Mouse (Mus musculus) heart, postnatal 0 days (tissue): ENCODE data around the gene Parva.

ENCODE experiments used
- CTCF ChIP-seq: IDR thresholded peaks from 2 replicates; pipeline ENCODE4 v1.5.1; 2016; ENCODE audit warnings: antibody characterized with exemption, control low read depth, low read depth
- EP300 ChIP-seq: IDR thresholded peaks from 2 replicates; pipeline ENCODE4 v1.6.1; 2016; ENCODE audit warnings: antibody characterized with exemption, low read depth

- TF ChIP-seq CTCF (no peak), EP300 (no peak)
Observed at GRCm38 (mm10) chr7:112417598-112417997, 9.7 kb upstream of the Parva start.
